Mouse (Mus musculus): ENCODE data around the gene Mrpl20. TPM values are rescaled to one million over a fixed set of nuclear protein-coding genes. Genes with fewer than 3 reads are reported as not detected.

Gene Mrpl20
- polyA plus RNA-seq, 1 experiment from 2014 or later: 275 TPM

DNA sequence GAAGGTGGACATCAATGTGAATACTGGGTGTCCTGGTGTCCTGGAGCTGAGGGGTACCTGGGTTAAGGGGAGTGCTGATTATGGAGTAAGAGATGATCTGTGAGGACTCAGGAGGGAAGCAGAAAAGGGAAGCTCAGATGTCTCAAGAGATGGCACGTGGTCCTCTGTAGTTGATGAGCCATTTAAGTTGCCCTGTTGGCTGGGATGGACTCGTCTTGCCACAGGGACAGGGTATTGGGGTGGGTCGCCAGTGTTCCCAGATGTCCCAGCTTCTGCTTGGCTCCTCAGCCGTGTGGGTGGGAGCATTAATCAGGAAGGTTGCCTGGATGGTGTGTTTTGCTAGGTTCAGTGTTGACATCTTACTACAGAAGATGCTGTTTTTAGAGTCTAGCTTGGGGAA is 30.6 kb downstream of the Mrpl20 start:
- Histone ChIP-seq H3K4me3 (ENCODE audit: low read depth, low read length) (no peak overlapping the region), H3K4me2 (ENCODE audit: low read depth, low read length) (no peak overlapping the region), H3K27ac (ENCODE audit: low read depth, low read length) (no peak overlapping the region), H3K36me3 (ENCODE audit: control insufficient read depth, insufficient read depth, low read length) (0 out of 2 replicates have a peak, but pooled peaks cover 3% of the 10 kb centered on the region), H3K9ac (replicated peaks; ENCODE audit: low read depth, low read length) (no peak overlapping the region), H3K9me3 (ENCODE audit: control insufficient read depth, low read length) (no peaks in the 10 kb centered on the region), H3K4me1 (ENCODE audit: control insufficient read depth, insufficient read depth, low read length) (peaks cover 16% of the 10 kb centered on the region), H3K27me3 (ENCODE audit: control insufficient read depth, insufficient read depth, low read length) (no peaks in the 10 kb centered on the region)
- 88% methylated on average over 4 of the region's 4 CpGs for WGBS
- ATAC-seq (ENCODE audit: low read depth): no peak

- 40% methylated on average over 2 of the region's 2 CpGs for WGBS
- Histone ChIP-seq H3K27me3 (ENCODE audit: control insufficient read depth, insufficient read depth, low read length) (no peaks in the 10 kb centered on the region), H3K4me2 (ENCODE audit: low read depth, low read length) (no peak overlapping the region), H3K9ac (replicated peaks; ENCODE audit: low read depth, low read length) (no peak overlapping the region), H3K27ac (ENCODE audit: low read depth, low read length) (peak overlapping the region; percentile 50), H3K9me3 (ENCODE audit: control insufficient read depth, low read length) (no peaks in the 10 kb centered on the region), H3K36me3 (ENCODE audit: control insufficient read depth, insufficient read depth, low read length) (0 out of 2 replicates have a peak, but pooled peaks cover 3% of the 10 kb centered on the region), H3K4me1 (ENCODE audit: control insufficient read depth, insufficient read depth, low read length) (peaks cover 16% of the 10 kb centered on the region), H3K4me3 (ENCODE audit: low read depth, low read length) (no peak overlapping the region)
- ATAC-seq (ENCODE audit: low read depth): no peak
These were observed 31.2 kb downstream of the Mrpl20 start for GRCm38 (mm10) chr4:155833836-155834235.

GRCm38 (mm10) chr4:155837404-155838010 is 34.8 kb downstream of the Mrpl20 start:
- H3K4me1 ChIP-seq (ENCODE audit: control insufficient read depth, insufficient read depth, low read length): peaks cover 15% of the 10 kb centered on the region
- H3K9me3 ChIP-seq (ENCODE audit: control insufficient read depth, low read length): no peaks in the 10 kb centered on the region
- H3K4me2 ChIP-seq (ENCODE audit: low read depth, low read length): no peak overlapping the region
- no peak overlapping the region for H3K4me3 ChIP-seq (ENCODE audit: low read depth, low read length)
- peaks cover 4% of the 10 kb centered on the region; the same call in 1 of the 2 replicates for H3K27me3 ChIP-seq (ENCODE audit: control insufficient read depth, insufficient read depth, low read length)
- WGBS: 81% methylated on average over 11 of the region's 11 CpGs
- ATAC-seq (ENCODE audit: low read depth): no peak
- no peak overlapping the region for H3K27ac ChIP-seq (ENCODE audit: low read depth, low read length)
- H3K9ac ChIP-seq (replicated peaks; ENCODE audit: low read depth, low read length): no peak overlapping the region
- peaks cover 4% of the 10 kb centered on the region; the same call in 1 of the 2 replicates for H3K36me3 ChIP-seq (ENCODE audit: control insufficient read depth, insufficient read depth, low read length)

GRCm38 (mm10) chr4:155838187-155839153 is 35.8 kb downstream of the Mrpl20 start:
- Histone ChIP-seq H3K4me3 (ENCODE audit: low read depth, low read length) (no peak overlapping the region), H3K4me1 (ENCODE audit: control insufficient read depth, insufficient read depth, low read length) (peaks cover 13% of the 10 kb centered on the region), H3K36me3 (ENCODE audit: control insufficient read depth, insufficient read depth, low read length) (peaks cover 6% of the 10 kb centered on the region; the same call in 1 of the 2 replicates), H3K27ac (ENCODE audit: low read depth, low read length) (no peak overlapping the region), H3K4me2 (ENCODE audit: low read depth, low read length) (no peak overlapping the region), H3K27me3 (ENCODE audit: control insufficient read depth, insufficient read depth, low read length) (peaks cover 4% of the 10 kb centered on the region; the same call in 1 of the 2 replicates), H3K9ac (replicated peaks; ENCODE audit: low read depth, low read length) (no peak overlapping the region), H3K9me3 (ENCODE audit: control insufficient read depth, low read length) (no peaks in the 10 kb centered on the region)
- WGBS: 72% methylated on average over 8 of the region's 8 CpGs
- ATAC-seq (ENCODE audit: low read depth): no peak

GRCm38 (mm10) chr4:155839483-155839910 is 36.8 kb downstream of the Mrpl20 start, which contains the start of gene Mxra8:
Gene Mxra8, plus strand, starts transcription at chr4:155839680.
- peak; percentile 70; the same call in 1 of the 2 replicates for ATAC-seq (ENCODE audit: low read depth)
- WGBS: 3% methylated on average over 16 of the region's 16 CpGs
- Histone ChIP-seq H3K4me3 (ENCODE audit: low read depth, low read length) (peak within 1 kb of the TSS; percentile 26), H3K9ac (replicated peaks; ENCODE audit: low read depth, low read length) (peak within 1 kb of the TSS; percentile 21; the same call in 1 of the 2 replicates), H3K4me2 (ENCODE audit: low read depth, low read length) (peak within 1 kb of the TSS; percentile 53), H3K4me1 (ENCODE audit: control insufficient read depth, insufficient read depth, low read length) (0 out of 2 replicates have a peak, but pooled peaks cover 5% of the 10 kb centered on the region), H3K36me3 (ENCODE audit: control insufficient read depth, insufficient read depth, low read length) (peaks cover 4% of the 10 kb centered on the region; the same call in 1 of the 2 replicates), H3K27ac (ENCODE audit: low read depth, low read length) (no peak within 1 kb of the TSS), H3K27me3 (ENCODE audit: control insufficient read depth, insufficient read depth, low read length) (peaks cover 4% of the 10 kb centered on the region; the same call in 1 of the 2 replicates), H3K9me3 (ENCODE audit: control insufficient read depth, low read length) (no peaks in the 10 kb centered on the region)

- WGBS: 15% methylated on average over 8 of the region's 8 CpGs
- Histone ChIP-seq H3K4me2 (ENCODE audit: low read depth, low read length) (peak overlapping the region; percentile 53), H3K27me3 (ENCODE audit: control insufficient read depth, insufficient read depth, low read length) (peaks cover 4% of the 10 kb centered on the region; the same call in 1 of the 2 replicates), H3K27ac (ENCODE audit: low read depth, low read length) (no peak overlapping the region), H3K4me3 (ENCODE audit: low read depth, low read length) (peak overlapping the region; percentile 26), H3K4me1 (ENCODE audit: control insufficient read depth, insufficient read depth, low read length) (0 out of 2 replicates have a peak, but pooled peaks cover 5% of the 10 kb centered on the region), H3K9ac (replicated peaks; ENCODE audit: low read depth, low read length) (peak overlapping the region; percentile 21; the same call in 1 of the 2 replicates), H3K36me3 (ENCODE audit: control insufficient read depth, insufficient read depth, low read length) (peaks cover 4% of the 10 kb centered on the region; the same call in 1 of the 2 replicates), H3K9me3 (ENCODE audit: control insufficient read depth, low read length) (no peaks in the 10 kb centered on the region)
- 0 out of 2 replicates have a peak, but pooled peaks have one; percentile 19 for ATAC-seq (ENCODE audit: low read depth)
These were observed 37.7 kb downstream of the Mrpl20 start for GRCm38 (mm10) chr4:155840076-155841002.

DNA sequence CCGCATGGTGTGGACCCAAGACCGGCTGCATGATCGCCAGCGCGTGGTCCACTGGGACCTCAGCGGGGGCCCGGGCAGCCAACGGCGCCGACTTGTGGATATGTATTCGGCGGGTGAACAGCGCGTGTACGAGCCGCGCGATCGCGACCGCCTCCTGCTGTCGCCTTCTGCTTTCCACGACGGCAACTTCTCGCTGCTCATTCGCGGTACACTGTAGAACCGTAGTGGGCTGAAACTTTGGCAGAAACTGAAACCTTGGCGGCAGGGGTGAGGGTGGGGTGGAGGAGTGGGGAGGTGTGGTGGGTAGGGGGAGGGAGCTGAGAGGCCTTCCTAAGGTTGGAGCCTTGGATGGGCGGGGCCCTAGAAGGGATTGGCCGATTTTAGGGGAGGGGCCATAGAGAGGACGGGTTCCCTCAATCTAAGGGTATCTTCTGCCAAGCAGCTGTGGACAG is 38.4 kb downstream of the Mrpl20 start:
- Histone ChIP-seq H3K4me3 (ENCODE audit: low read depth, low read length) (peak overlapping the region; percentile 26), H3K9ac (replicated peaks; ENCODE audit: low read depth, low read length) (no peak overlapping the region), H3K36me3 (ENCODE audit: control insufficient read depth, insufficient read depth, low read length) (peaks cover 4% of the 10 kb centered on the region; the same call in 1 of the 2 replicates), H3K27ac (ENCODE audit: low read depth, low read length) (no peak overlapping the region), H3K4me2 (ENCODE audit: low read depth, low read length) (peak overlapping the region; percentile 53), H3K27me3 (ENCODE audit: control insufficient read depth, insufficient read depth, low read length) (peaks cover 4% of the 10 kb centered on the region; the same call in 1 of the 2 replicates), H3K4me1 (ENCODE audit: control insufficient read depth, insufficient read depth, low read length) (0 out of 2 replicates have a peak, but pooled peaks cover 5% of the 10 kb centered on the region), H3K9me3 (ENCODE audit: control insufficient read depth, low read length) (no peaks in the 10 kb centered on the region)
- 0% methylated on average over 31 of the region's 32 CpGs for WGBS
- ATAC-seq (ENCODE audit: low read depth): no peak

All from neural tube, embryonic 14.5 days (tissue).